Comparison of ENCODE assay signal across 31 mouse cellular contexts in genomic region chr3:137851196-137851595, GRCm38 (mm10). TPM values are rescaled to one million over a fixed set of nuclear protein-coding genes. Genes with fewer than 3 reads are reported as not detected.
A peak's percentile ranks its signal among the peaks of the same experiment; 100 is the strongest.
DNase-seq lines count a peak whose midpoint lies in the region; ATAC-seq and TF ChIP-seq lines count a peak whose summit lies in the region.
"Had no signal": no experiment of that assay in that cellular context is flagged by ENCODE, and none has a peak within 500 bp of the region (broad histone marks: within the 10 kb centered on the region; RNA-seq: fewer than 3 reads in every experiment).

No protein-coding gene starts in this region.

- no peak for ATAC-seq in hindbrain, embryonic 14.5 days (ENCODE audit: low FRiP score)
- ATAC-seq: CD4-positive, CD25-positive, alpha-beta regulatory T cell, adult 4 months; forebrain, embryonic 13.5 days; hindbrain, embryonic 16.5 days had no signal

- TF ChIP-seq EP300 in CH12.LX (IDR thresholded peaks at IDR 0.05; ENCODE audit: low read length), result no peak
- TF ChIP-seq EP300 in ES-Bruce4 (IDR thresholded peaks at IDR 0.05; ENCODE audit: insufficient read depth, low read depth, low read length), result no peak

- DNase-seq in layer of hippocampus, adult 2 months (ENCODE audit: low spot score in 2 of 2), result no peak
- DNase-seq in layer of hippocampus, adult 9-11 months, result no peak
- DNase-seq in CH12.LX (ENCODE audit: extremely low read depth) (no peak), R1 (ENCODE audit: low read depth, low spot score) (peak; percentile 77)
- no peak for DNase-seq in hindbrain, embryonic 14.5 days (ENCODE audit: low spot score)
- DNase-seq in right cerebral cortex, postnatal 14 days, result no peak
- DNase-seq in gastrocnemius, adult 8-10 months (ENCODE audit: low spot score in 2 of 2), result no peak
- DNase-seq: adrenal gland, postnatal 10 days; cerebellum, adult 8-10 months; cerebellum, postnatal 25 days; gastrocnemius, postnatal 25 days; heart, adult 18-20 months; heart, postnatal 10 days; kidney, adult 8-10 months; kidney, postnatal 4 days; lung, postnatal 4 days; midbrain, embryonic 14.5 days; right cerebral cortex, adult 18-20 months; right cerebral cortex, postnatal 4 days had no signal

- H3K9me3 ChIP-seq in CH12.LX (replicated peaks; ENCODE audit: low read length) (peaks cover 6% of the 10 kb centered on the region), ES-Bruce4 (replicated peaks; ENCODE audit: control insufficient read depth, insufficient read depth, low read length, poor library complexity, severe bottlenecking) (peaks cover 3% of the 10 kb centered on the region; the same call in 1 of the 2 replicates)
- H3K9me3 ChIP-seq in hindbrain, embryonic 14.5 days (ENCODE audit: control insufficient read depth, low read length), result no peaks in the 10 kb centered on the region
- H3K9me3 ChIP-seq: embryonic facial prominence, embryonic 15.5 days; forebrain, embryonic 13.5 days; hindbrain, embryonic 10.5 days; liver, embryonic 15.5 days; lung, embryonic 15.5 days had no signal

- in situ Hi-C loops in CH12.LX (cut with MboI; ENCODE audit: low pct_ligation_motif_present, low pct_unique_long_range_greater_than_20kb, low sequenced_read_pairs), result no loop called here

- TF ChIP-seq POLR2A in CH12.LX (IDR thresholded peaks at IDR 0.05; ENCODE audit: low read depth, low read length) (no peak), ES-Bruce4 (IDR thresholded peaks at IDR 0.05; ENCODE audit: insufficient read depth, low read length) (no peak)

- H3K27ac ChIP-seq in layer of hippocampus, adult 2 months, result no peak overlapping the region
- H3K27ac ChIP-seq in CH12.LX (ENCODE audit: insufficient read depth, low read depth) (no peak overlapping the region), ES-Bruce4 (ENCODE audit: insufficient read depth, low read length) (no peak overlapping the region)
- no peak overlapping the region for H3K27ac ChIP-seq in hindbrain, embryonic 14.5 days
- H3K27ac ChIP-seq: embryonic facial prominence, embryonic 10.5 days; embryonic facial prominence, embryonic 15.5 days; forebrain, embryonic 13.5 days; hindbrain, embryonic 10.5 days; kidney, postnatal 0 days; left cerebral cortex, adult 2 months; liver, embryonic 15.5 days; lung, embryonic 15.5 days had no signal

- peaks cover 0 to 3% of the 10 kb centered on the region in 2 experiments for H3K36me3 ChIP-seq in CH12.LX (replicated peaks in 1 of 2; ENCODE audit: control insufficient read depth in 1 of 2, insufficient read depth in 1 of 2, low read length in 1 of 2)
- H3K36me3 ChIP-seq in ES-Bruce4 (ENCODE audit: control insufficient read depth, insufficient read depth, low read length, poor library complexity, severe bottlenecking), result no peaks in the 10 kb centered on the region
- no peaks in the 10 kb centered on the region for H3K36me3 ChIP-seq in hindbrain, embryonic 14.5 days (replicated peaks; ENCODE audit: control insufficient read depth, insufficient read depth)
- H3K36me3 ChIP-seq: embryonic facial prominence, embryonic 10.5 days; embryonic facial prominence, embryonic 15.5 days; hindbrain, embryonic 10.5 days; liver, embryonic 15.5 days; lung, embryonic 15.5 days had no signal

- no peaks in the 10 kb centered on the region for H3K79me2 ChIP-seq in CH12.LX (replicated peaks; ENCODE audit: control insufficient read depth, extremely low read depth, insufficient read depth, poor library complexity, severe bottlenecking)

- H3K4me1 ChIP-seq in CH12.LX (ENCODE audit: control insufficient read depth in 1 of 2, insufficient read depth in 2 of 2), result peaks cover 4 to 23% of the 10 kb centered on the region in 2 experiments
- peaks cover 3% of the 10 kb centered on the region for H3K4me1 ChIP-seq in ES-Bruce4 (ENCODE audit: control insufficient read depth, insufficient read depth, low read length)
- 0 out of 2 replicates have a peak, but pooled peaks cover 4% of the 10 kb centered on the region for H3K4me1 ChIP-seq in hindbrain, embryonic 14.5 days (replicated peaks; ENCODE audit: control insufficient read depth, insufficient read depth, low read length)
- H3K4me1 ChIP-seq: embryonic facial prominence, embryonic 10.5 days; embryonic facial prominence, embryonic 15.5 days; hindbrain, embryonic 10.5 days; liver, embryonic 15.5 days; lung, embryonic 15.5 days had no signal

- TF ChIP-seq RAD21 in CH12.LX (IDR thresholded peaks at IDR 0.05; ENCODE audit: low read depth, low read length), result peak; percentile 43

- no peak overlapping the region for H3K4me2 ChIP-seq in CH12.LX (ENCODE audit: insufficient read depth, low read depth, poor library complexity, severe bottlenecking)
- H3K4me2 ChIP-seq in hindbrain, embryonic 14.5 days (replicated peaks), result no peak overlapping the region
- H3K4me2 ChIP-seq: embryonic facial prominence, embryonic 15.5 days; forebrain, embryonic 13.5 days; heart, embryonic 11.5 days; liver, embryonic 15.5 days; lung, embryonic 15.5 days had no signal

- H3K4me3 ChIP-seq in layer of hippocampus, adult 2 months, result no peak overlapping the region
- H3K4me3 ChIP-seq in CH12.LX (replicated peaks in 1 of 3; ENCODE audit: low read depth in 2 of 3, low read length in 2 of 3, poor library complexity in 1 of 3) (no peak overlapping the region), ES-Bruce4 (ENCODE audit: low read depth, low read length) (no peak overlapping the region)
- no peak overlapping the region for H3K4me3 ChIP-seq in hindbrain, embryonic 14.5 days (replicated peaks; ENCODE audit: low read length)
- H3K4me3 ChIP-seq: embryonic facial prominence, embryonic 10.5 days; embryonic facial prominence, embryonic 15.5 days; forebrain, embryonic 13.5 days; hindbrain, embryonic 10.5 days; left cerebral cortex, adult 2 months; liver, embryonic 15.5 days; lung, embryonic 15.5 days had no signal

- WGBS in hindbrain, embryonic 14.5 days, result 86% methylated on average over 2 of the region's 2 CpGs

- dilution Hi-C loops in CH12.LX (cut with MboI; ENCODE audit: extremely low pct_ligation_motif_present, extremely low pct_unique_long_range_greater_than_20kb, low sequenced_read_pairs), result no loop called here

- H3K9ac ChIP-seq in CH12.LX (ENCODE audit: insufficient read depth, low read depth) (no peak overlapping the region), ES-Bruce4 (ENCODE audit: low read depth, poor library complexity, severe bottlenecking) (no peak overlapping the region)
- H3K9ac ChIP-seq in hindbrain, embryonic 14.5 days, result no peak overlapping the region
- H3K9ac ChIP-seq: embryonic facial prominence, embryonic 15.5 days; forebrain, embryonic 13.5 days; liver, embryonic 15.5 days; lung, embryonic 15.5 days had no signal

- H3K27me3 ChIP-seq in CH12.LX (replicated peaks) (no peaks in the 10 kb centered on the region), ES-Bruce4 (ENCODE audit: control insufficient read depth, insufficient read depth, low read length, poor library complexity, severe bottlenecking) (no peaks in the 10 kb centered on the region)
- no peaks in the 10 kb centered on the region for H3K27me3 ChIP-seq in hindbrain, embryonic 14.5 days (ENCODE audit: control insufficient read depth, insufficient read depth, low read length)
- H3K27me3 ChIP-seq: embryonic facial prominence, embryonic 15.5 days; forebrain, embryonic 13.5 days; liver, embryonic 15.5 days; lung, embryonic 15.5 days had no signal

- TF ChIP-seq CTCF in layer of hippocampus, adult 2 months (conservative IDR thresholded peaks at IDR 0.05), result peak; percentile 21
- TF ChIP-seq CTCF in CH12.LX (conservative IDR thresholded peaks at IDR 0.05 in 1 of 2, IDR thresholded peaks at IDR 0.05 in 1 of 2; ENCODE audit: low read depth in 2 of 2, low read length in 2 of 2) (peak; percentile 15 to 52; a peak in 2 of 4 replicates), ES-Bruce4 (IDR thresholded peaks at IDR 0.05; ENCODE audit: low read depth, low read length) (peak; percentile 50)

TF ChIP-seq in CH12.LX, 34 proteins besides CTCF, POLR2A, EP300 and RAD21:
- TF ChIP-seq POLR2AphosphoS2 (IDR thresholded peaks at IDR 0.05; ENCODE audit: low read depth, low read length) (no peak), SMC3 (IDR thresholded peaks at IDR 0.05; ENCODE audit: low read depth, low read length) (peak; percentile 36)

RNA-seq across cellular contexts. Expression of gene H2afz, which starts 13.1 kb away (rescaled TPM):
- 100 to 1,000 TPM; 142 to 147 TPM for total RNA-seq in layer of hippocampus, adult 2 months (2021)
- 3,347 and 4,299 TPM in 2 replicates for total RNA-seq in CH12.LX (2012; rRNA removed)
- total RNA-seq in CH12.LX (2014; rRNA removed), result 4,409 and 4,907 TPM in 2 replicates
- polyA plus RNA-seq in CH12.LX (2012; ENCODE audit: insufficient read length, low read depth), result 3,496 and 4,006 TPM in 2 replicates
- 629 and 682 TPM in 2 replicates for polyA plus RNA-seq in ES-Bruce4 (2011; ENCODE audit: insufficient read depth, insufficient read length, low read depth, missing spikeins)
- polyA plus RNA-seq in hindbrain, embryonic 14.5 days (2014; fragmentation: Nextera tagmentation; extraction: Ambion mirVana), result 748 TPM in 2 replicates
- total RNA-seq in gastrocnemius, adult 8-10 months (2022), result 10 to 100 TPM; 70.3 to 85.0 (median 79.7) TPM

RNA-seq across cellular contexts. Expression of gene Dnajb14, which starts 16.3 kb away (rescaled TPM):
- 10 to 100 TPM; 52.7 to 52.9 TPM for total RNA-seq in layer of hippocampus, adult 2 months (2021)
- total RNA-seq in CH12.LX (2012; rRNA removed) (6.0 and 7.0 TPM in 2 replicates), CH12.LX (2014; rRNA removed) (2.8 and 2.9 TPM in 2 replicates)
- polyA plus RNA-seq in CH12.LX (2012; ENCODE audit: insufficient read length, low read depth) (4.4 and 6.4 TPM in 2 replicates), ES-Bruce4 (2011; ENCODE audit: insufficient read depth, insufficient read length, low read depth, missing spikeins) (9.3 and 10.5 TPM in 2 replicates)
- polyA plus RNA-seq in hindbrain, embryonic 14.5 days (2014; fragmentation: Nextera tagmentation; extraction: Ambion mirVana), result 19.1 and 19.8 TPM in 2 replicates
- 1 to 10 TPM; 5.1 to 9.1 (median 7.7) TPM for total RNA-seq in gastrocnemius, adult 8-10 months (2022)

Comparison
In these comparisons a context has a peak if more than half of its experiments do, and no peak if none do; other contexts are left out.
1. RNA of gene H2afz, which starts 13.1 kb away (total RNA-seq): 3,347 to 4,907 TPM in CH12.LX; 142 to 147 TPM in layer of hippocampus, adult 2 months and 70.3 to 85.0 TPM in gastrocnemius, adult 8-10 months; every median in the first group is over 10 times any median in the second.
2. RNA of gene Dnajb14, which starts 16.3 kb away (total RNA-seq): 52.7 to 52.9 TPM in layer of hippocampus, adult 2 months; 5.1 to 9.1 TPM in gastrocnemius, adult 8-10 months and 2.8 to 7.0 TPM in CH12.LX; every median in the first group is over 4 times any median in the second.
3. Peak in every context shown above with its lines, with median percentiles within 50 percentile points of each other: CTCF ChIP-seq.